Mouse (Mus musculus): ENCODE results near the gene Ccnjl. TPM values are rescaled to one million over a fixed set of nuclear protein-coding genes. Genes with fewer than 3 reads are reported as not detected.

Gene Ccnjl
- polyA plus RNA-seq, 1 experiment = 0.14 TPM

- no peak within 1 kb of the TSS for H3K4me3 ChIP-seq
- TF ChIP-seq TCF3 (IDR thresholded peaks at IDR 0.05; ENCODE audit: insufficient read length, low read depth) (no peak), POLR2A (IDR thresholded peaks at IDR 0.05; ENCODE audit: insufficient read length, low read depth) (no peak), USF1 (IDR thresholded peaks at IDR 0.05; ENCODE audit: low read depth) (no peak), MYOD1 (IDR thresholded peaks at IDR 0.05; ENCODE audit: control insufficient read depth in 1 of 3, insufficient read length in 2 of 3, low read depth in 2 of 3) (no peak), CEBPB (IDR thresholded peaks at IDR 0.05; ENCODE audit: insufficient read depth, poor library complexity, severe bottlenecking) (no peak), REST (IDR thresholded peaks at IDR 0.05; ENCODE audit: insufficient read depth, insufficient read length) (no peak), MYOG (IDR thresholded peaks at IDR 0.05; ENCODE audit: control insufficient read depth in 1 of 3, insufficient read depth in 1 of 3, insufficient read length in 2 of 3, low read depth in 2 of 3) (no peak), SRF (IDR thresholded peaks at IDR 0.05; ENCODE audit: control insufficient read depth, insufficient read length, low read depth) (no peak), TCF12 (IDR thresholded peaks at IDR 0.05; ENCODE audit: insufficient read depth, poor library complexity, severe bottlenecking) (no peak), MAX (IDR thresholded peaks at IDR 0.05; ENCODE audit: low read depth) (no peak), POLR2AphosphoS2 (IDR thresholded peaks at IDR 0.05; ENCODE audit: insufficient read length, low read depth) (no peak), E2F4 (IDR thresholded peaks at IDR 0.05; ENCODE audit: insufficient read depth) (no peak)
- no peaks in the 10 kb centered on the region for H3K36me3 ChIP-seq (ENCODE audit: control insufficient read depth, insufficient read depth)
- H3K4me2 ChIP-seq (ENCODE audit: low read depth) = no peak within 1 kb of the TSS
- no peaks in the 10 kb centered on the region for H3K27me3 ChIP-seq (ENCODE audit: control insufficient read depth, insufficient read depth, insufficient read length)
- H3ac ChIP-seq (ENCODE audit: control insufficient read depth, insufficient read length) = no peak within 1 kb of the TSS
- no peaks in the 10 kb centered on the region for H3K79me2 ChIP-seq (ENCODE audit: control insufficient read depth, insufficient read depth)
Observed at GRCm38 (mm10) chr11:43601440-43601839, 72.9 kb downstream of the Ccnjl start, which contains the start of gene Fabp6. Gene Fabp6 (minus strand): TSS chr11:43601540.

DNA sequence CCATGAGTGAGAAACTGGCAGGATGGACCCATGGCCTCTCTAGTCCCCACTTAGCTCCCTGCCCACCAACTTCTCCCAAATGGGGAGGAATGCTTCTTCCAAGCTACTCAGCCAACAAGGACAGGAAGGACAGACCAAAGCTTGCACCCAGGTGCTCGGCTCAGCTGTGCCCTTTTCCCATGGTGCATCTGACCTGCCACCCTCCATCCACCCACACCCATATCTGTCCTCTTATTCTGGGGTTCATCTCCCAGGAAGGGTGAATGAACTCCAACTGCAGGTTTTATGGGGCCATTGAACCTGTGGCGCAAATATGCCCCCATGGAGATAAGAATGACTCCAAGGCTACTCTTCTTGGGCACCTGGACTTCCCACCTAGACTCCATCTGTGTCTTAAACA is 75.6 kb downstream of the Ccnjl start:
- H3K4me3 ChIP-seq = no peak overlapping the region
- H3K4me2 ChIP-seq (ENCODE audit: low read depth) = no peak overlapping the region
- no peak overlapping the region for H3ac ChIP-seq (ENCODE audit: control insufficient read depth, insufficient read length)
- no peaks in the 10 kb centered on the region for H3K27me3 ChIP-seq (ENCODE audit: control insufficient read depth, insufficient read depth, insufficient read length)
- TF ChIP-seq E2F4 (IDR thresholded peaks at IDR 0.05; ENCODE audit: insufficient read depth) (no peak), MYOG (IDR thresholded peaks at IDR 0.05; ENCODE audit: control insufficient read depth in 1 of 3, insufficient read depth in 1 of 3, insufficient read length in 2 of 3, low read depth in 2 of 3) (no peak), MYOD1 (IDR thresholded peaks at IDR 0.05; ENCODE audit: control insufficient read depth in 1 of 3, insufficient read length in 2 of 3, low read depth in 2 of 3) (no peak), CEBPB (IDR thresholded peaks at IDR 0.05; ENCODE audit: insufficient read depth, poor library complexity, severe bottlenecking) (no peak), TCF12 (IDR thresholded peaks at IDR 0.05; ENCODE audit: insufficient read depth, poor library complexity, severe bottlenecking) (no peak), SRF (IDR thresholded peaks at IDR 0.05; ENCODE audit: control insufficient read depth, insufficient read length, low read depth) (no peak), USF1 (IDR thresholded peaks at IDR 0.05; ENCODE audit: low read depth) (no peak), MAX (IDR thresholded peaks at IDR 0.05; ENCODE audit: low read depth) (no peak), POLR2A (IDR thresholded peaks at IDR 0.05; ENCODE audit: insufficient read length, low read depth) (no peak), POLR2AphosphoS2 (IDR thresholded peaks at IDR 0.05; ENCODE audit: insufficient read length, low read depth) (no peak), REST (IDR thresholded peaks at IDR 0.05; ENCODE audit: insufficient read depth, insufficient read length) (no peak), TCF3 (IDR thresholded peaks at IDR 0.05; ENCODE audit: insufficient read length, low read depth) (no peak)
- no peaks in the 10 kb centered on the region for H3K79me2 ChIP-seq (ENCODE audit: control insufficient read depth, insufficient read depth)
- H3K36me3 ChIP-seq (ENCODE audit: control insufficient read depth, insufficient read depth) = no peaks in the 10 kb centered on the region

GRCm38 (mm10) chr11:43604891-43605290 is 76.3 kb downstream of the Ccnjl start:
- Histone ChIP-seq H3K27me3 (ENCODE audit: control insufficient read depth, insufficient read depth, insufficient read length) (no peaks in the 10 kb centered on the region), H3K4me3 (no peak overlapping the region), H3K4me2 (ENCODE audit: low read depth) (no peak overlapping the region), H3K36me3 (ENCODE audit: control insufficient read depth, insufficient read depth) (no peaks in the 10 kb centered on the region), H3K79me2 (ENCODE audit: control insufficient read depth, insufficient read depth) (no peaks in the 10 kb centered on the region), H3ac (ENCODE audit: control insufficient read depth, insufficient read length) (no peak overlapping the region)
- TF ChIP-seq TCF12 (IDR thresholded peaks at IDR 0.05; ENCODE audit: insufficient read depth, poor library complexity, severe bottlenecking) = no peak
- TF ChIP-seq POLR2AphosphoS2 (IDR thresholded peaks at IDR 0.05; ENCODE audit: insufficient read length, low read depth) = no peak
- no peak for TF ChIP-seq E2F4 (IDR thresholded peaks at IDR 0.05; ENCODE audit: insufficient read depth)
- no peak for TF ChIP-seq USF1 (IDR thresholded peaks at IDR 0.05; ENCODE audit: low read depth)
- no peak for TF ChIP-seq MAX (IDR thresholded peaks at IDR 0.05; ENCODE audit: low read depth)
- TF ChIP-seq SRF (IDR thresholded peaks at IDR 0.05; ENCODE audit: control insufficient read depth, insufficient read length, low read depth) = no peak
- no peak for TF ChIP-seq TCF3 (IDR thresholded peaks at IDR 0.05; ENCODE audit: insufficient read length, low read depth)

- no peak overlapping the region for H3K4me3 ChIP-seq
- H3K4me2 ChIP-seq (ENCODE audit: low read depth) = no peak overlapping the region
- H3K79me2 ChIP-seq (ENCODE audit: control insufficient read depth, insufficient read depth) = no peaks in the 10 kb centered on the region
- TF ChIP-seq POLR2AphosphoS2 (IDR thresholded peaks at IDR 0.05; ENCODE audit: insufficient read length, low read depth) = no peak
- no peak for TF ChIP-seq CEBPB (IDR thresholded peaks at IDR 0.05; ENCODE audit: insufficient read depth, poor library complexity, severe bottlenecking)
- no peak for TF ChIP-seq TCF3 (IDR thresholded peaks at IDR 0.05; ENCODE audit: insufficient read length, low read depth)
- no peak for TF ChIP-seq MYOD1 (IDR thresholded peaks at IDR 0.05; ENCODE audit: control insufficient read depth in 1 of 3, insufficient read length in 2 of 3, low read depth in 2 of 3)
- TF ChIP-seq MYOG (IDR thresholded peaks at IDR 0.05; ENCODE audit: control insufficient read depth in 1 of 3, insufficient read depth in 1 of 3, insufficient read length in 2 of 3, low read depth in 2 of 3) = no peak
- TF ChIP-seq TCF12 (IDR thresholded peaks at IDR 0.05; ENCODE audit: insufficient read depth, poor library complexity, severe bottlenecking) = no peak
- TF ChIP-seq REST (IDR thresholded peaks at IDR 0.05; ENCODE audit: insufficient read depth, insufficient read length) = no peak
- no peak for TF ChIP-seq SRF (IDR thresholded peaks at IDR 0.05; ENCODE audit: control insufficient read depth, insufficient read length, low read depth)
- no peak for TF ChIP-seq POLR2A (IDR thresholded peaks at IDR 0.05; ENCODE audit: insufficient read length, low read depth)
- no peak for TF ChIP-seq USF1 (IDR thresholded peaks at IDR 0.05; ENCODE audit: low read depth)
- no peak for TF ChIP-seq MAX (IDR thresholded peaks at IDR 0.05; ENCODE audit: low read depth)
- no peak for TF ChIP-seq E2F4 (IDR thresholded peaks at IDR 0.05; ENCODE audit: insufficient read depth)
- H3K36me3 ChIP-seq (ENCODE audit: control insufficient read depth, insufficient read depth) = no peaks in the 10 kb centered on the region
- no peak overlapping the region for H3ac ChIP-seq (ENCODE audit: control insufficient read depth, insufficient read length)
- no peaks in the 10 kb centered on the region for H3K27me3 ChIP-seq (ENCODE audit: control insufficient read depth, insufficient read depth, insufficient read length)
Observed at GRCm38 (mm10) chr11:43605859-43606258, 77.3 kb downstream of the Ccnjl start.

Data from myocyte (in vitro differentiated cells).